Mouse (Mus musculus): ENCODE measurements around the gene Immt. TPM values are rescaled to one million over a fixed set of nuclear protein-coding genes. Genes with fewer than 3 reads are reported as not detected.

Gene Immt
- polyA plus RNA-seq, 1 experiment from 2014 or later: 160 TPM

Other genes starting within 250 kb of the Immt start
- 87.1 and 91.0 TPM in 2 replicates for gene Kdm3a, start 198.3 kb upstream of the Immt start, polyA plus RNA-seq (2016; fragmentation: Nextera tagmentation; extraction: Ambion mirVana)
- gene Reep1, start 123.8 kb upstream of the Immt start, polyA plus RNA-seq (2016; fragmentation: Nextera tagmentation; extraction: Ambion mirVana): 122 and 126 TPM in 2 replicates
- gene Mrpl35, start 4.4 kb upstream of the Immt start, polyA plus RNA-seq (2016; fragmentation: Nextera tagmentation; extraction: Ambion mirVana): 41.9 and 47.1 TPM in 2 replicates
- 102 and 108 TPM in 2 replicates for gene Ptcd3, start 77.4 kb downstream of the Immt start, polyA plus RNA-seq (2016; fragmentation: Nextera tagmentation; extraction: Ambion mirVana)
- gene Polr1a, start 77.7 kb downstream of the Immt start, polyA plus RNA-seq (2016; fragmentation: Nextera tagmentation; extraction: Ambion mirVana): 31.5 and 32.5 TPM in 2 replicates